8 mouse cellular contexts compared by ENCODE assay signal in genomic region chr4:148130133-148130532, GRCm38 (mm10). TPM values are rescaled to one million over a fixed set of nuclear protein-coding genes. Genes with fewer than 3 reads are reported as not detected.
DNase-seq lines count a peak whose midpoint lies in the region; ATAC-seq and TF ChIP-seq lines count a peak whose summit lies in the region.

Gene Mad2l2 (plus strand): TSS chr4:148130384.

- DNase-seq in right cerebral cortex, postnatal 4 days: peak; percentile 44
- DNase-seq in right cerebral cortex, postnatal 36 days (ENCODE audit: low spot score in 2 of 2): no peak
- no peak for DNase-seq in left cerebral cortex, postnatal 36 days (ENCODE audit: low spot score in 2 of 2)
- DNase-seq in spleen, adult 12 weeks (ENCODE audit: low spot score): no peak
- no peak for DNase-seq in lung, postnatal 25 days (ENCODE audit: low spot score)

- ATAC-seq in embryonic facial prominence, embryonic 12.5 days (ENCODE audit: insufficient number of reproducible peaks, insufficient read depth, low FRiP score, low TSS enrichment): no peak
- no peak for ATAC-seq in heart, embryonic 15.5 days (replicated peaks; ENCODE audit: insufficient number of reproducible peaks, insufficient read depth, low FRiP score, low read depth)

- H3K4me1 ChIP-seq in embryonic facial prominence, embryonic 12.5 days: peaks cover 6% of the 10 kb centered on the region; the same call in 1 of the 2 replicates
- peaks cover 13% of the 10 kb centered on the region for H3K4me1 ChIP-seq in heart, embryonic 15.5 days (replicated peaks)
- H3K4me1 ChIP-seq in small intestine, adult 2 months (ENCODE audit: control insufficient read depth, insufficient read depth, insufficient read length, low read length): no peaks in the 10 kb centered on the region; the same call in 1 of the 2 replicates

- TF ChIP-seq POLR2A in small intestine, adult 2 months (IDR thresholded peaks at IDR 0.05; ENCODE audit: low read depth, low read length): no peak

- H3K4me2 ChIP-seq in embryonic facial prominence, embryonic 12.5 days (replicated peaks): peak within 1 kb of the TSS; percentile 90
- peak within 1 kb of the TSS; percentile 98 for H3K4me2 ChIP-seq in heart, embryonic 15.5 days

- peak within 1 kb of the TSS; percentile 88 for H3K9ac ChIP-seq in embryonic facial prominence, embryonic 12.5 days
- peak within 1 kb of the TSS; percentile 58 for H3K9ac ChIP-seq in heart, embryonic 15.5 days

- peak within 1 kb of the TSS; percentile 81 for H3K27ac ChIP-seq in embryonic facial prominence, embryonic 12.5 days
- H3K27ac ChIP-seq in heart, embryonic 15.5 days: no peak within 1 kb of the TSS
- no peak within 1 kb of the TSS for H3K27ac ChIP-seq in small intestine, adult 2 months (ENCODE audit: insufficient read depth, low read depth, low read length)

- H3K4me3 ChIP-seq in embryonic facial prominence, embryonic 12.5 days: peak within 1 kb of the TSS; percentile 80
- peak within 1 kb of the TSS; percentile 57 for H3K4me3 ChIP-seq in heart, embryonic 15.5 days
- H3K4me3 ChIP-seq in small intestine, adult 2 months (ENCODE audit: low read depth, low read length): peak within 1 kb of the TSS; percentile 41

- intact Hi-C loops in left cerebral cortex, postnatal 36 days (cut with DNase I): no loop called here

- under 1% methylated on average over 18 of the region's 18 CpGs for WGBS in embryonic facial prominence, embryonic 12.5 days
- WGBS in heart, embryonic 15.5 days: 2% methylated on average over 18 of the region's 18 CpGs
- WGBS in small intestine, adult 2 months: 3% methylated on average over 18 of the region's 18 CpGs

- TF ChIP-seq CTCF in small intestine, adult 2 months (IDR thresholded peaks at IDR 0.05; ENCODE audit: extremely low read depth, insufficient read length, insufficient replicate concordance, low read depth, low read length): no peak

- H3K27me3 ChIP-seq in embryonic facial prominence, embryonic 12.5 days: peaks cover 28% of the 10 kb centered on the region
- peaks cover 75% of the 10 kb centered on the region for H3K27me3 ChIP-seq in heart, embryonic 15.5 days
- peaks cover 33% of the 10 kb centered on the region for H3K27me3 ChIP-seq in small intestine, adult 2 months (ENCODE audit: control insufficient read depth, insufficient read depth, low read length)

- no peaks in the 10 kb centered on the region for H3K36me3 ChIP-seq in embryonic facial prominence, embryonic 12.5 days
- no peaks in the 10 kb centered on the region for H3K36me3 ChIP-seq in heart, embryonic 15.5 days
- no peaks in the 10 kb centered on the region for H3K36me3 ChIP-seq in small intestine, adult 2 months (ENCODE audit: control insufficient read depth, insufficient read depth, low read length)

- H3K9me3 ChIP-seq in embryonic facial prominence, embryonic 12.5 days: no peaks in the 10 kb centered on the region
- H3K9me3 ChIP-seq in heart, embryonic 15.5 days (replicated peaks): no peaks in the 10 kb centered on the region

RNA-seq across cellular contexts. Expression of gene Mad2l2, which starts in this region (rescaled TPM):
- 80.2 and 87.3 TPM in 2 replicates for polyA plus RNA-seq in embryonic facial prominence, embryonic 12.5 days (2016; fragmentation: Nextera tagmentation; extraction: Ambion mirVana)
- 30.9 and 35.4 TPM in 2 replicates for polyA plus RNA-seq in heart, embryonic 15.5 days (2015; fragmentation: Nextera tagmentation; extraction: Ambion mirVana)
- total RNA-seq in left cerebral cortex, postnatal 36 days (2021): 10 to 100 TPM; 14.7 to 15.2 TPM
- 7.1 and 17.8 TPM in 2 replicates for polyA plus RNA-seq in small intestine, adult 2 months (2012; rRNA removed)
